Mouse (Mus musculus): ENCODE measurements around the gene Gpm6a. TPM values are rescaled to one million over a fixed set of nuclear protein-coding genes. Genes with fewer than 3 reads are reported as not detected.
"Not testable (repeated sequence)": the region's sequence is repeated elsewhere in the genome, so short reads cannot be mapped to it uniquely, and the experiment has no call there.

Gpm6a gene
- polyA plus RNA-seq, 1 experiment from 2014 or later, result 29.8 TPM

DNA sequence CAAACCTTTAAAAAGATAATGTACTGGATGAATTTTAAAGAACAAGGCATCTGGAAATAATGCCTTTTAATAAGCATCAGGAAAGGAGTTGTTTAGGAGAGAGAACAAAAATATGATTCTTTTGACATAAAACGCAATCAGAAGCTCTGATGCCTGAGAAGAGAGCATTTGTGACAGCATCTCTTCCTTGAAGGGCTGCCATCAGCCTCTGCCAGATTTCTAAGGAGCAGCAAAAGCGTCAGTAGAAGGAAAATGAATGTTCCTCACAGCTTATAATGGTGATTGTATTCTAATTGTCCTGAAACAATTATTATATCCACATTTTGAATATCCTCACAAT is 72.0 kb downstream of the Gpm6a start:
- peaks cover 14% of the 10 kb centered on the region for H3K4me1 ChIP-seq
- WGBS, result 65% methylated on average over 2 of the region's 2 CpGs
- no peaks in the 10 kb centered on the region for H3K27me3 ChIP-seq (ENCODE audit: poor library complexity, severe bottlenecking)
- H3K4me3 ChIP-seq, result no peak overlapping the region
- H3K9me3 ChIP-seq, result no peaks in the 10 kb centered on the region
- DNase-seq (ENCODE audit: extremely low spot score, low spot score), result no peak
- no peaks in the 10 kb centered on the region for H3K36me3 ChIP-seq (replicated peaks)
- peak overlapping the region; percentile 75; the same call in 1 of the 2 replicates for H3K27ac ChIP-seq

DNA sequence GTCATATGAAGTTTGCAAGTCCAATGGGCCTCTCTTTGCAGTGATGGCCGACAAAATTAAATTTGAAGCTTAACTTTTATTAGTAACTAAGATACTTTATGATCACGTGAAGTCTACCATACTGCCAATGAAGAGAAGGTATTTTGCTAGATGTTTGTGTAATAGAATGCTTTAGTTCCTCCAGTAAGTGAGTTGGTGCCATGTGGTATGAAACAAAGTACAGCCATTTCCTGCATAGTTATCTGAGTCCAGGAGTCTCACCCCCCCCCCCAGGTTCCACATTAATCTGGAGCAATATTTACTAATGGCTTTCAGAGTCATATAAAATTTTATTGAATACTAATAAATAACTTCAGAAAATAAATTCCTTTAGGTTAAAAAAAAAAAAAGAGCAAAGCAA is 73.7 kb downstream of the Gpm6a start:
- H3K9me3 ChIP-seq, result no peaks in the 10 kb centered on the region
- H3K27me3 ChIP-seq (ENCODE audit: poor library complexity, severe bottlenecking), result no peaks in the 10 kb centered on the region
- H3K4me1 ChIP-seq, result peaks cover 14% of the 10 kb centered on the region
- no peak overlapping the region for H3K27ac ChIP-seq
- H3K36me3 ChIP-seq (replicated peaks), result no peaks in the 10 kb centered on the region
- H3K4me3 ChIP-seq, result no peak overlapping the region
- DNase-seq (ENCODE audit: extremely low spot score, low spot score), result no peak
- WGBS, result 94% methylated on average over 2 of the region's 2 CpGs

DNA sequence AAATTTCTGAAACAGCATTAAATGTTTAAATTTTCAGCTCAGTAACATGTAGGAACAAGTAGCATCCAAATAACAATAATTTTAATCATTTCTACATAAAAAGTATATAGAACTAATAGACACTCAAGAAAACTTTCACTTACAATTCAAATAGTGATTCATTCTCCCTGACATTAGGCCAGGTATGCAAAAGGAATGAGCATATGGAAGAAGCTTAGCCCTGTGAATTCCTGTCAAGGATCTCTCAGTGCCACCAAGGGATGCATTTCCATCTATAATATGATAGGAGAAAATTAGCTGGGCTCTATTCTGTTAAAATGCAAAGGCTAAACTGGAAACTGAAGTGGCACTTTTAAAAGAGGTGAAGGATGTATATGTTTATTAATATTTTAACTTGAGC is 76.5 kb downstream of the Gpm6a start:
- no peaks in the 10 kb centered on the region for H3K36me3 ChIP-seq (replicated peaks)
- H3K27me3 ChIP-seq (ENCODE audit: poor library complexity, severe bottlenecking), result no peaks in the 10 kb centered on the region
- no peak overlapping the region for H3K27ac ChIP-seq
- no peaks in the 10 kb centered on the region for H3K9me3 ChIP-seq
- no peak for DNase-seq (ENCODE audit: extremely low spot score, low spot score)
- H3K4me3 ChIP-seq, result no peak overlapping the region
- H3K4me1 ChIP-seq, result peaks cover 21% of the 10 kb centered on the region

DNA sequence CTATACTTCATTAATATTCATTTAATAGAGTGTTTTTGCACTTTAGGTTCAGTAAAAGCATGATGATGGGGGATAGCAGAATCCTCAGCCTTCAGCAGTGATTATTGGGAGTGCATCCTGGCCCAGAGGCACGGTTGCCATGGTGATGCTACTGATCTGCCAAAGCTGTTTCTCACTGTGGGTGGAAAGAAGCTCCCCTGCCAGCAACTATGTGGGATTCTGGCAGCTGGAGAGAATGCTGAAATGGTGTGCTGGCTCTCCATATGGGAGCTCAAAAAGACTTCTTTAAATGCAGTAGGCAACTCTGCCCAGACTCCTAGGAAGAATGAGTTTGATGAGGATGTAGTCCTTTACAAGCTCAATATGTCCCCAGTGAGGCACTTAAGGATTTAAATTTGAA is 79.7 kb downstream of the Gpm6a start:
- Histone ChIP-seq H3K4me3 (no peak overlapping the region), H3K9me3 (no peaks in the 10 kb centered on the region), H3K36me3 (replicated peaks) (no peaks in the 10 kb centered on the region), H3K27ac (0 out of 2 replicates have a peak overlapping the region, but pooled peaks have one; percentile 48), H3K4me1 (peaks cover 14% of the 10 kb centered on the region), H3K27me3 (ENCODE audit: poor library complexity, severe bottlenecking) (no peaks in the 10 kb centered on the region)
- 3% methylated on average over 1 of the region's 1 CpGs for WGBS
- peak; percentile 51 for DNase-seq (ENCODE audit: extremely low spot score, low spot score)

DNA sequence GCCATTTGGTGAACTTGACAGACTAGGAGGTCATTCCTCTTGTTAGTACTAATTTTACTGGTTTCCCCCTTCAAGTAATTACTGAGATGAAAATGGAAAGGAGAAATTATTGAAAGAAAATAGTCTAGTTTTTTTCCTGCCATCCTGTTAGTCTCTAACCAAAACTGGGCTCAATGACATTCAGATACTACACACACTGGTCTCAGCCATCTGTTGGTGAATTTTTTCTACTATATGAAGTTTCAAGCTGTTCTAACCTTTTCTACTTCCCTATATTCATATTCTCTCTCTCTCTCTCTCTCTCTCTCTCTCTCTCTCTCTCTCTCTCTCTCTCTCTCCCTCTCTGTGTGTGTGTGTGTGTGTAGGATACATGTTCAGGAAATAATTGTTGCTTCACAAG is 80.8 kb downstream of the Gpm6a start:
- Histone ChIP-seq H3K4me1 (peaks cover 14% of the 10 kb centered on the region), H3K27me3 (ENCODE audit: poor library complexity, severe bottlenecking) (no peaks in the 10 kb centered on the region), H3K27ac (no peak overlapping the region), H3K9me3 (no peaks in the 10 kb centered on the region), H3K4me3 (no peak overlapping the region), H3K36me3 (replicated peaks) (no peaks in the 10 kb centered on the region)
- no peak for DNase-seq (ENCODE audit: extremely low spot score, low spot score)

DNA sequence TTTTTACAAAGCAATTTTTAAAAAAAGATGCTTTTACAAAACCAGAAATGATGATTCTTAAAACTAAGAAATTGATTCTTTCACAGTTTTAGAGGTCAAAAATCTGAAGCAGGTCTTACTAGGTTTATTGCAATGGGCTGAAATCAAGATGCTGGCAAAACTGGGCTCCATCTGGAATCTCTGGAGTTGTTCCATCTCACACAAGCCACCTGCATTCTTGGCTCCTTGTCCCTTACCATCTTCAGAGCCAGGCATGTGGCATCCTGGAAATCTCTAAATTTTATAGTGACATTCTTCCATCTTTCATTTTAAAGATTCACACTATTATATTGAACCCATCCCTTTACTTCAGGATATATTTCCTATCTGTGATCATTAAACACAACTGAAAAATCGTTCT is 88.3 kb downstream of the Gpm6a start:
- Histone ChIP-seq H3K9me3 (no peaks in the 10 kb centered on the region), H3K27me3 (ENCODE audit: poor library complexity, severe bottlenecking) (no peaks in the 10 kb centered on the region), H3K4me1 (no peaks in the 10 kb centered on the region), H3K4me3 (no peak overlapping the region), H3K36me3 (replicated peaks) (no peaks in the 10 kb centered on the region), H3K27ac (no peak overlapping the region)
- 77% methylated on average over 1 of the region's 1 CpGs for WGBS
- no peak for DNase-seq (ENCODE audit: extremely low spot score, low spot score)

DNA sequence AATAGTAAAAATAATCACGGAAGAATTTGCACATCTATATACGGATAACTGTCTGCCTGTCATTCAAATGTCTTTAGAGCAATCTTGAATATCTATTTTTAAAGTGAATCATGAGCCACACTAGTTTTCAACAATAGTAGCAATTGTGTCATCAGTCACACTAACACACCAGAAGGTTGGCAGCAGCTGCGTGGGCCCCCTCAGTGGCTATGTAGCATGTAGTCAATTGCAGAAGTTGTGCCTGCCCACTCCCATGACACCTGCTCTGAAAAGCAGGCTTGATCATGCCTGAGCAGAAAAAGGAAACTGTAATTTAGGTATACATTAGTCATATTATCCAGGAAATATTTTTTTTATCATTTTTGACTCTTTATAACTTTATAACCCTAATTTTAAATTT is 93.8 kb downstream of the Gpm6a start:
- Histone ChIP-seq H3K36me3 (replicated peaks) (no peaks in the 10 kb centered on the region), H3K27ac (no peak overlapping the region), H3K27me3 (ENCODE audit: poor library complexity, severe bottlenecking) (no peaks in the 10 kb centered on the region), H3K4me3 (no peak overlapping the region), H3K4me1 (no peaks in the 10 kb centered on the region), H3K9me3 (no peaks in the 10 kb centered on the region)
- no peak for DNase-seq (ENCODE audit: extremely low spot score, low spot score)
- WGBS, result 84% methylated on average over 3 of the region's 3 CpGs

DNA sequence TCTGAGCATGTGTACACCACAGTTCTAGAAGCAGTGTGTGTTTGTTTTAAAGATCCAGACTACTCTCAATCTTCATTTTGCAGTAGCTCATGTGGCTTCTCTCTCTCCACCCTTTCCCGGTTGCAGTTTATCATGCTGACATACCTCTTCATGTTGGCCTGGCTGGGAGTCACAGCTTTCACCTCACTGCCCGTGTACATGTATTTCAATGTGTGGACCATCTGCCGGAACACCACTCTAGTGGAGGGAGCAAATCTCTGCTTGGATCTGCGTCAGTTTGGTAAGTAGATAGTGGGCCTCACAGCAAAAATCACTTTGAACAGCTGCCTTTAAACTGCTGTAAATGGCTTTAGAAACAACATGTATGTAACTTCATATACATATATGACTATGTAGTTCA is 95.3 kb downstream of the Gpm6a start:
- H3K27me3 ChIP-seq (ENCODE audit: poor library complexity, severe bottlenecking), result no peaks in the 10 kb centered on the region
- DNase-seq (ENCODE audit: extremely low spot score, low spot score), result no peak
- WGBS, result 90% methylated on average over 4 of the region's 4 CpGs

DNA sequence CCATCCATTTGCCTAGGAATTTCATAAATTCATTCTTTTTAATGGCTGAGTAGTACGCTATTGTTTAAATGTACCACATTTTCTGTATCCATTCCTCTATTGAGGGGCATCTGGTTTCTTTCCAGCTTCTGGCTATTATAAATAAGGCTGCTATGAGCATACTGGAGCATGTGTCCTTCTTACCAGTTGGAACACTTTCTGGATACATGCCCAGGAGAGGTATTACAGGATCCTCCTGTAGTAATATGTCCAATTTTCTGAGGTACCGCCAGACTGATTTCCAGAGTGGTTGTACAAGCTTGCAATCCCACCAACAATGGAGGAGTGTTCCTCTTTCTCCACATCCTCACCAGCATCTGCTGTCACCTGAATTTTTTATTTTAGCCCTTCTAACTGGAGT is 114.2 kb downstream of the Gpm6a start:
- H3K27me3 ChIP-seq (ENCODE audit: poor library complexity, severe bottlenecking); DNase-seq (ENCODE audit: extremely low spot score, low spot score); H3K27ac ChIP-seq; H3K4me3 ChIP-seq; H3K36me3 ChIP-seq (replicated peaks); H3K4me1 ChIP-seq; H3K9me3 ChIP-seq: not testable (repeated sequence)
- 94% methylated on average over 2 of the region's 2 CpGs for WGBS

More for the DNA sequence above, 95.3 kb downstream of the Gpm6a start:
- Histone ChIP-seq H3K36me3 (replicated peaks) (no peaks in the 10 kb centered on the region), H3K4me3 (no peak overlapping the region), H3K4me1 (no peaks in the 10 kb centered on the region), H3K9me3 (no peaks in the 10 kb centered on the region), H3K27ac (no peak overlapping the region)

DNA sequence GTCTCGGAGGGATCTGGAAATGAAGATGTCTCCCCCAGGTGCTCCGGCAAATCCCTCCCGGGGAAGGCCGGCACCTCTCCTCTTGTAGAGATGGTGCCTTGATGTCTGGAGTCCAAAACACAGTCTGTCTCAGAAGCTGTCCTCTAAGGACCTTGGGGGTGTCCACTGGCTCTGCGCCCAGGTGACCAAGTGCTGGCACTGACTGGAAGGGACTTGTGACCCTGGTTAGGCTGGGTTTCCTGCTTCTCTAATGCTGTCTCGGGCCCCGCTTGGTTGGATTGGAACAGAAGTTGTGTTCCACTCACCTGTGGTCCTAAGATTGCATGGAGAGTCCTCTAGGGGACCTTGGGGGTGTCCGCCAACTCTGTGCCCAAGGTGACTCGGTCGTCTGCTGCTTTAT is 118.8 kb downstream of the Gpm6a start:
- no peaks in the 10 kb centered on the region for H3K4me1 ChIP-seq
- H3K9me3 ChIP-seq, result no peaks in the 10 kb centered on the region
- H3K27me3 ChIP-seq (ENCODE audit: poor library complexity, severe bottlenecking), result no peaks in the 10 kb centered on the region
- 95% methylated on average over 10 of the region's 10 CpGs for WGBS
- no peaks in the 10 kb centered on the region for H3K36me3 ChIP-seq (replicated peaks)
- DNase-seq (ENCODE audit: extremely low spot score, low spot score), result no peak
- H3K27ac ChIP-seq, result no peak overlapping the region
- no peak overlapping the region for H3K4me3 ChIP-seq

DNA sequence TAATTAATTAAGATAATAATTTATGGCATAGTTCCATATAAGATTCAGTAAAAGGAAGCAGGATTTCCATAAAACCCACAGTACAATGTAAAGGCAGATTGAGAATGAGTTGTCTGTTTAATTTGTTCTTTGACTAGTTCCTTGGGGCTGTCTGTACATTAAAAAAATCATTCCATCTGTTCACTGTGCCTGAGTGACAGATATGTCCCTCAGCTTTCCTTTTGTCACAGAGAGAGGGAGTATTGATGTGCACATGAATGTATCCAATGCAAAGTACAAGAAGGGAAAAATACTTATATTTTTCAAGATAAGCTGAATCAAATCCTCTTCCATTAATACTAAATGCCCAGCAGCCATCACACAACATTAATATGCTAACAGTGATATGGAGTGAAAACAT is 147.6 kb downstream of the Gpm6a start:
- no peaks in the 10 kb centered on the region for H3K4me1 ChIP-seq
- no peaks in the 10 kb centered on the region for H3K36me3 ChIP-seq (replicated peaks)
- no peak for DNase-seq (ENCODE audit: extremely low spot score, low spot score)
- H3K27me3 ChIP-seq (ENCODE audit: poor library complexity, severe bottlenecking), result no peaks in the 10 kb centered on the region
- H3K4me3 ChIP-seq, result no peak overlapping the region
- H3K27ac ChIP-seq, result no peak overlapping the region
- H3K9me3 ChIP-seq, result no peaks in the 10 kb centered on the region

DNA sequence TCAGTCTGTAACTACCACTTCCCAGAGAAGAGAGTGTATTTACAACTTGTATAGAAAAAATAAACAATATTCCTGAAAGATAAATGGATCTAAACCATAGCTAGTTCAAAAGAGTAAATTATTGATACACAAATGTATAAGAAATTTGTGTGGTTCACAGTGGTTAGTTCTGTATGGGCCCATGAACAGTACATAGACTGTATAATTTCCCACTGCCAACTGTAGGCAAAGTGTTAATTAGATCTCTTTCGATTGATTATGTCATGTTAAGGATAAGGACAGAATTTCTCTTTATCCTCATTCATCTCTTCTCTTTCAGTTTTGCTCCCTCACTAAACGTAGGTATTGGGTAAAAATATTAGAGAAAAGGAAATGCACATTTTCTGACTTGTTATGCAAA is 148.4 kb downstream of the Gpm6a start:
- WGBS, result 84% methylated on average over 2 of the region's 2 CpGs
- DNase-seq (ENCODE audit: extremely low spot score, low spot score), result no peak
- H3K36me3 ChIP-seq (replicated peaks), result no peaks in the 10 kb centered on the region
- no peak overlapping the region for H3K4me3 ChIP-seq
- no peaks in the 10 kb centered on the region for H3K9me3 ChIP-seq
- no peaks in the 10 kb centered on the region for H3K4me1 ChIP-seq
- H3K27ac ChIP-seq, result no peak overlapping the region
- no peaks in the 10 kb centered on the region for H3K27me3 ChIP-seq (ENCODE audit: poor library complexity, severe bottlenecking)

DNA sequence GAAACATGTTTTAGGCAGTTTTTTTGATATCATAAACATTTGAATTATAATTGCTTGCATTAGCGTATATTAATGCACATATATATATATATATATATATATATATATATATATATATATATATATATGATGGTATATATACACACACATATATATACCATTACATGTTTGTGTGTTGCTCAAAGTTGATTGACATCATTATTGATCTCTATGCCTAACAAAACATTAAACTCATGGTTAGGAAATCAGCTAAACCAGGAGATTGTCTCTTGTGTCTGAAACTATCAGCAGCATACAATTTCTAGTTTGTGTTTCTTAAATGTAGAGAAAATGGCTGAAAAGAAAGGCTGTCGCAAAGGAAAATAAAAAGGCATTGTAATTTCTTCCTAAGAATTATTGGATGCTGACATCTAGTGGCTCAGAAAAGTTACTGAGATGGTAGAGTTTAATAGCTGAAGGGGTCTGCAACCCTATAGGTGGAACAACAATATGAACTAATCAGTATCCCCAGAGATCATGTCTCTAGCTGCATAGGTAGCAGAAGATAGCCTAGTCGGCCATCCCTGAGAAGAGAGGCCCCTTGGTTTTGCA is 149.3 kb downstream of the Gpm6a start:
- Histone ChIP-seq H3K36me3 (replicated peaks) (no peaks in the 10 kb centered on the region), H3K4me3 (no peak overlapping the region), H3K4me1 (no peaks in the 10 kb centered on the region), H3K27me3 (ENCODE audit: poor library complexity, severe bottlenecking) (no peaks in the 10 kb centered on the region), H3K9me3 (no peaks in the 10 kb centered on the region), H3K27ac (no peak overlapping the region)
- WGBS, result 65% methylated on average over 3 of the region's 3 CpGs
- no peak for DNase-seq (ENCODE audit: extremely low spot score, low spot score)
